Mouse (Mus musculus) heart, postnatal 14 days (tissue): ENCODE data around the gene Cemip2. TPM values are rescaled to one million over a fixed set of nuclear protein-coding genes. Genes with fewer than 3 reads are reported as not detected.

Experiments
- DNase-seq, 2 experiments: peaks; one replicate each; pipeline ENCODE4 v3.0.0; 2021 to 2022
- intact Hi-C: fragments of 180-260 bp; cut with DNase I; formaldehyde crosslinking; loops from one replicate; pipeline ENCODE4 v1.15.1; 2025
- total RNA-seq, 2 experiments: library from RNA; stranded (reverse); gene quantifications; 2 replicates each; pipeline ENCODE4 v1.2.3; 2021

The Cemip2 gene
- total RNA-seq, 2 experiments from 2014 or later: 20.7 to 22.2 TPM

- intact Hi-C loops: no loop called here
- peak in 1 of 2 experiments; percentile 17 for DNase-seq
Observed at GRCm38 (mm10) chr19:21804488-21804887, 26.3 kb downstream of the Cemip2 start.

DNA sequence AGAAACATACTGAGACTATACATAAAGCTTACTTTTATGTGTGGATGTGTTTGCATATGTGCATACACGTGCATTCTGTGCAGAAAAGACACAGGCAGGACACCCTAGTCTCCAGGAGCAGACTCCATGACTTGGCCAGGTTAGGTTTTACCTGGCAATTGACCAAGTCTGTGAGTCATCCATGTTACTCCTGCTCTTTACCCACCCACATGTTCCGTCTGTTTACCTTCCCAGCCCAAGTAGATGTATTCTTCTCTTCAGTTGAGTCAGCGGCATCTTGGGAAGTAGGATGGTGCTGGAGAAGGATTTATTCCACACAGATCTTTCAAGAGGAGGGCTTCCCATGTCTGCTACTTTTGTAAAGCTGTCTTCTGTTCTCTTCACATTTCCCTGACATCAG lies 27.2 kb downstream of the Cemip2 start:
- no peak for DNase-seq
- intact Hi-C loops: no loop called here

DNA sequence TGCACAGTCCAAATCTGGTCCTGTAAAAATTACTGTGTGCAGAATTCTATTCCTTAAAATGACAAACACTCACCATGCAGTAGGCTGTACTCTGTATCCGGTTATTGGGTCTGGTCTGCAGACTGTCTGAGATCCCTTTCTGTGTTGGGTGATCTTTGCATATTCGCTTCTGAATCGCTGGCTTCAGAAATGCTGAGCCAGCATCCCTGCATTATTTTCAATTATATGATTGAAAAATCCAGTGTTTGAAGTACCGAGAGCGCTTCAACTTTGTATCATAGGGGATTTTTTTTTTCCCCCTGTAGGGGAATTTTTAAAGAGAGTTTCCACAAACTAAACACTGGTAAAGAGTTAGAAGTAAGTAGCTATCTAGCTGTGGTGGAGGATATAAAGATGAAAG lies 32.0 kb downstream of the Cemip2 start:
- no peak for DNase-seq
- intact Hi-C loops: no loop called here

GRCm38 (mm10) chr19:21813560-21813959 lies 35.4 kb downstream of the Cemip2 start:
- no peak for DNase-seq
- intact Hi-C loops: no loop called here

- DNase-seq: no peak
- intact Hi-C loops: no loop called here
Observed at GRCm38 (mm10) chr19:21814433-21815020, 36.4 kb downstream of the Cemip2 start.

DNA sequence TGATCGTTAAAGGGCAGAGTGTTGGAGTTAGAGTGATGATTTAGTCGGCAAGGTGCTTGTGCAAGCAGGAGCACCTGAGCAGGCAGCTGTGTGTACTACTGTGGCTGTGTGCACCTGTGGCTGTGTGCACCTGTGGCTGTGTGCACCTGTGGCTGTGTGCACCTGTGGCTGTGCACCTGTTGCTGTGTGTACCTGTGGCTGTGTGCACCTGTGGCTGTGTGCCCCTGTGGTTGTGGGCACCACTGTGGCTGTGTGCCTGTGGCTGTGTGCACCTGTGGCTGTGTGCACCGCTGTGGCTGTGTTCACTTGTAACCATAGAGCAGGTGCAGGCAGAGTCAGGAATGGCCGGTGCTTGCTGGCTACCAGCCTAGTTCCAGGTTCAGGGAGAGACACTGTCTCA lies 38.1 kb downstream of the Cemip2 start:
- no peak for DNase-seq
- intact Hi-C loops: no loop called here

- DNase-seq: no peak
- intact Hi-C loops: no loop called here
Observed at GRCm38 (mm10) chr19:21818021-21818725, 40.0 kb downstream of the Cemip2 start.

- DNase-seq: peak; percentile 30 to 32
- intact Hi-C loops: no loop called here
Observed at GRCm38 (mm10) chr19:21819585-21819984, 41.4 kb downstream of the Cemip2 start.

GRCm38 (mm10) chr19:21820126-21820525 lies 42.0 kb downstream of the Cemip2 start:
- intact Hi-C loops: loop anchor here (2.0 to 10.0 kb wide), 2 partner anchors 41 to 485 kb away; partner anchors contain the start of gene Cemip2
- no peak for DNase-seq

DNA sequence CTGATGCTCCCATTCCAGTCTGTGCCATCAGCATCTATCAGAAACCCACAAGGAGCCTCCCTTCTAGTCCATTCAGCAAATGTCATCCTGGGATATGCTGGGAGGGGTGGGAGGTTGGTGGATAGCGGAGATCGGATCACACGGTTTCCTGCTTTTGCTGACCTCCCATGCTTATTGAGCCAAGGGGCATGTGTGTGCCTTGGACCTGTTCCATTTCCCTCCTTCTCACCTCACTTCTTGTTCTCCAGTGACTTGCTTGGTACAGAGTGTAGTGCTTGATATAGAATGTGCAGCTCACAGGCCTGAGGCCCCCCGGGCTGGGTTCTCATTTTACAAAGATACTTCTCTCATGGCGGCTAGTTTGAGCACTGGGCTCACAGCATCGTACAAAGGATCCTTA lies 43.7 kb downstream of the Cemip2 start:
- no peak for DNase-seq
- intact Hi-C loops: loop anchor here (2.0 to 10.0 kb wide), 2 partner anchors 43 to 483 kb away; partner anchors contain the start of gene Cemip2

- intact Hi-C loops: loop anchor here (2.0 to 10.0 kb wide), 2 partner anchors 119 to 481 kb away; no protein-coding TSS in a partner anchor
- DNase-seq: no peak
Observed at GRCm38 (mm10) chr19:21824146-21824545, 46.0 kb downstream of the Cemip2 start.

- intact Hi-C loops: loop anchor here (2.0 to 10.0 kb wide), 2 partner anchors 117 to 479 kb away; no protein-coding TSS in a partner anchor
Observed at GRCm38 (mm10) chr19:21825128-21825885, 47.2 kb downstream of the Cemip2 start.

DNA sequence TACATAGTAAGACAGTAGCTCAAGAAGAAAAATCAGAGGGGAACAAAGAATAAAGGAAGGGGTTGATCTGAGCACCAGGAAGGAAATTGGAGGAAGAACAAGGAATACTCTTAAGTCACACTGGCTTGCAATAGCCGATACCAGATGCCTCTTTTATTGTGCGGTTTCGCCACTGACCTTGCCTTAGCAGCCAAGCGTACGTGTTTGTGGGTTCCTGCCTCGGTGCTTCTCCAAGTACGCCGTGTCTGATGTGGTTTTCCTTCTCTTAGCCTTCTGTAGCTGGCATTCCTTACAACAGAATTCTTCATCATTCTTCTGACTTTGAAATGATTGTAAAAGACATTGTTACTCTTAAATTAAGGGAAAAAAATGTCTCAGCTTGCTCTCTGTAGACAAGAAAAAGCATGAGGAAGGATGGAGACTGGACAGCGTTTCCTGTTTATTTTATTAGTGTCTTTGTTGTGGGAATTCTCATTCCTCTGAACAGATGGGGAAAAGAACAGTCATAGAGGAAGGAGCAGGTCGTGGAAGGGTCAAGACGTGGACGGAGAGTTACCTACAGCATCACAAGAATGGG lies 55.4 kb downstream of the Cemip2 start:
- intact Hi-C loops: no loop called here
- no peak for DNase-seq

More at GRCm38 (mm10) chr19:21825128-21825885, 47.2 kb downstream of the Cemip2 start:
- DNase-seq: no peak

DNA sequence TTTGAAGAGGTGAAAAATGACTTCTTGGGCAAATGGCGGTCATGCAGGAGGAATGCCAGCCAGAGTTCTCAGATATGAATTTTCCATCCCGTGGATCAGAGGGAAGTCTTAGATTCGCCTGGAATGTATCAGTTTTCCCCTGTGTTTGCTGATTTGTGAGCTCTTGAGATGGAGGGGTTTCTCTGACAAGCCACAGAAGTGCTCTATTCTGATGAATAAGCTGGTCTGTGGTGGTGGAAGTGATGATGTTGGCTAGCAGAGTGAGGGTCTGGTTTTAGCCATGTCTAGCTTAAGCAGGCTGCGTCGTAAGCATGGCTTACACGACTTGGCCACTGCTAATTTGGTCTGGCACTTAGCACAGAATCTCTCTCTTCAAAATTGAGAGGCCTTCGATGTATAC lies 56.8 kb downstream of the Cemip2 start:
- no peak for DNase-seq
- intact Hi-C loops: no loop called here

GRCm38 (mm10) chr19:21850721-21851120 lies 72.6 kb downstream of the Cemip2 start:
- intact Hi-C loops: loop anchor here (10.0 kb wide), 1 partner anchor 94 kb away; no protein-coding TSS in a partner anchor
- no peak for DNase-seq

DNA sequence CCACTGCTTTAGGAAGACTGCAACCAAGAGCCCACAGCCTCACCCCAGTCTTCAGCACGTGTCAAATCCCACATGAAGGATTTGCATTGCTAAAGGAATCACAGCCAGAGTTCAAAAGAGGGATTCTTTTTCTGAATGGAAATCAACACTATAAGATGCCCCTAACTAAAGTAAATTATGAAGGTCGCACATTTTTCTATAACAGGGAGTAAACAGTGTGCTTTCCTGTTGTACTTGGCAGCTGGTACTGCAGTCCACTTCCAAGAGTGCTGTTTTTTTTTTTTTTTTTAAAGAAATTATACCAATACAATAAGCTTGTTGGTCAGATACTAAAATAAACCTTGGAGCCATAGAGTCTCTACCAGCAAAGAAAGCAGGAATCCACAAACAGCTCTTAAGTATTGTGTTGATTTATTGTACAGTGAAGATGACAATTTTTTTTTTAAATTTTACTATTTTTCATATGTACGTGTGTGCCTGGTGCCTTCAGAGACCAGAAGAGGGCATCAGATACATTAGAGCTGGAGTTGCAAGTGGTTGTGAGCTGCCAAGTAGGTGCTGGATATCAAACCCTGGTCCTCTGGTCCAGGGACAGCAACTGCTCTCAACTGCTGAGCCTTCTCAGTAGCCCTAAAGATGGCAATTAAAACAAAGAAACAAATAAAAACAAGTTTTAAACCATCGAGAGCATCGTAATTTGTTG lies 76.5 kb downstream of the Cemip2 start:
- intact Hi-C loops: loop anchor here (2.0 to 10.0 kb wide), 2 partner anchors 76 to 90 kb away; partner anchors contain the start of gene Cemip2
- no peak for DNase-seq

- intact Hi-C loops: loop anchor here (2.0 to 10.0 kb wide), 2 partner anchors 77 to 89 kb away; partner anchors contain the start of gene Cemip2
- no peak for DNase-seq
Observed at GRCm38 (mm10) chr19:21855421-21856128, 77.4 kb downstream of the Cemip2 start.

GRCm38 (mm10) chr19:21858846-21859521 lies 80.8 kb downstream of the Cemip2 start:
- intact Hi-C loops: loop anchor here (10.0 kb wide), 1 partner anchor 86 kb away; no protein-coding TSS in a partner anchor
- DNase-seq: no peak

DNA sequence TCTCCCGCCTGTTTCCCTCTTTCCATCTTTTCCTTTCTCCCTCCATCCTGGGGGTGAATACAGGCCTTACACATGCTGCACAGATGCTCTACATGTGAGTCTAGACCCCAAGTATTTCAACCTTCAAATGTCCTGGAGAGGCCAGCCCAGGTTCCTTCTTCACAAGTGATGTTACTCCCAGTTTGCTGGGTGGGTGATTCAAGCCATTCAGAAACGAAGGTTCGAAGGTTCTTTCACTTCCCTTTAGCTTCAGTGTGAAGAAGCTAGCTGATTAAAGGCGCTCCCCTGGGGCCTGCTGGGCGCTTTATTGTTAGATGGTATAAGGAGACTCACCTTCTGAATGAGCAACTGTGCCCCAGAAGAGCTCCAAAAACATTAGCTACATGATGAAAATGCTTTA lies 82.0 kb downstream of the Cemip2 start:
- no peak for DNase-seq
- intact Hi-C loops: no loop called here
